Mouse (Mus musculus): ENCODE measurements around the gene Rgs2.

DNA sequence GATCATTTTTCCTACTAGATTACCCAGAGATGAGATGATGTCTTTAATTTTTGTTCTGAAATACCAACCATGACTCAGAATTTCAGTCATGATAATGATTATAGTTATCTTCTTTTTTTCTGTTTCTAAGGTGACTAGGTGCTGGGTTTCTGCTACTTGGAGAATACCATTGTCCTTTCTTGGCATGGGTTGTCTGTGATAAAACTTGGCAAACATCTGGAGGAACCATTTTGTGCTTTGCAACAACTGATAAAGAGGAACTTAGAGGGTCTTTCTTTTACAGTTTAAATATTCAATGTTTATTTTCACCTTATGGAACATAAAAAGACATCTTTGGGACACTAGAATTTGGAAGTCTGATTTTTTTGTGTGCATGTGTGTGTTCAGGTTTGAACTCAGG, 10.0 kb upstream of the Rgs2 start:
- TF ChIP-seq CTCF (conservative IDR thresholded peaks at IDR 0.05; ENCODE audit: low read length) (no peak), POU5F1 (IDR thresholded peaks at IDR 0.05; ENCODE audit: borderline replicate concordance, low read length) (no peak), NANOG (IDR thresholded peaks at IDR 0.05; ENCODE audit: borderline replicate concordance, low read length) (no peak)
